Mouse (Mus musculus) cerebellum, adult 2 months (tissue): ENCODE measurements around the gene Hmmr.

Source experiments
- CTCF ChIP-seq: fragments of 200-500 bp; IDR thresholded peaks from 2 replicates; pipeline ENCODE4 v1.5.1; 2011; ENCODE audit warnings: low read depth, mild to moderate bottlenecking, control low read depth, low read length, moderate library complexity, borderline replicate concordance; ENCODE audit not compliant: insufficient read depth
- POLR2A ChIP-seq: fragments of 200-500 bp; IDR thresholded peaks from 2 replicates; pipeline ENCODE4 v1.6.1; 2011; ENCODE audit warnings: low read length, control low read depth, borderline replicate concordance; ENCODE audit not compliant: insufficient read depth

DNA sequence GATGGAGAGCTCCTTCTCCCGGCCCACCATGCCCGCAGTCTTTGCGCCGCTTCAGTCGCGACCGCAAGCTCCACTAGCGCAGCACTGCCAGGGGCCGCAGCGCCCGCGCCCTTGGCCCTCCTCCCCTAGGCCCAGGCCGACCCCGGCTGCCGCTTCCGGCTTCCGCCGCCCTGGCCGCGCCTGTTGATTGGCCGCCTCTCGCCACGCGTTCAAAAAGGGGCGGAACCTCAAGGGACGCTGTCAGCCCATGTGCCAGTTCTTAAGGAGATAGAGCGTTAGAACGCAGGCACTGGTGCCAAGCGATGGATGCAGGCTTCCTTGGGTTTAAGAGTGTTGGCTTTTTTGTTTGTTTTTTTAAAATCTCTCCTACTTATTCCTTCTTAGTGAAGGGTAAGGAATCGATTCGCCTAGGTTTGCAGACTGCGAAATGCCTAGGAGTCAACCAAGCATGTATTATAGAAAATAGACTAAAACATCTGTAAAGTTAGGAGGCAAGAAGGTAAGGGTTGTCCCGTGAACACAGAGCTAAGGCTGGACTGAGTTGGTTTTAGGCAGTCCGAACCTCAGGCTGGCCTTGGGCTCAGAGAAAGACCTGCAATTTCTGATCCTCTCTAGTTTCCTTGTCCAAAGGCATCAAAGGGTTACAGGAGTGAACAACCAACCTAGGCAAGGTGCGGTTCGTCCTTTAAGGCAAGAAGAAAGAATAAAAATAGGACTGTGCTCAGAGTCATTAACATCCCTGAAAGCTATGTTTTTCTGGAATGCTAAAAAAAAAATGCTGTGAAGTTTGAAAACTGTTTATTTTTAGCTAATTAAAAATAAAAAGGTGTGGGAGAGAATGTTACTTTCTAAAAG, 40.5 kb downstream of the Hmmr start:
- TF ChIP-seq CTCF = no peak
- TF ChIP-seq POLR2A = peak; percentile 77; the same call in 1 of the 2 replicates
